Mouse (Mus musculus) small intestine, adult 2 months (tissue): ENCODE data around the gene Hist1h3d.
"Not testable (repeated sequence)": the region's sequence is repeated elsewhere in the genome, so short reads cannot be mapped to it uniquely, and the experiment has no call there.

Experiments used
- CTCF ChIP-seq: fragments of 200-500 bp; IDR thresholded peaks from 2 replicates; pipeline ENCODE4 v1.5.1; 2012; ENCODE audit warnings: low read depth, mild to moderate bottlenecking, control low read depth, inconsistent platforms, low read length, moderate library complexity, mixed read lengths; ENCODE audit not compliant: insufficient replicate concordance, insufficient read length; ENCODE audit errors: extremely low read depth
- POLR2A ChIP-seq: fragments of 200-500 bp; IDR thresholded peaks from 2 replicates; pipeline ENCODE4 v1.6.1; 2012; ENCODE audit warnings: low read depth, mild to moderate bottlenecking, control low read depth, inconsistent platforms, low read length, moderate library complexity

GRCm38 (mm10) chr13:23622175-23622671, 46.7 kb downstream of the Hist1h3d start, which contains the start of gene Hist1h1e:
- TF ChIP-seq POLR2A: peak; percentile 95
- TF ChIP-seq CTCF: not testable (repeated sequence)
